ENCODE assay signal across 2 mouse cellular contexts in the genomic region with DNA sequence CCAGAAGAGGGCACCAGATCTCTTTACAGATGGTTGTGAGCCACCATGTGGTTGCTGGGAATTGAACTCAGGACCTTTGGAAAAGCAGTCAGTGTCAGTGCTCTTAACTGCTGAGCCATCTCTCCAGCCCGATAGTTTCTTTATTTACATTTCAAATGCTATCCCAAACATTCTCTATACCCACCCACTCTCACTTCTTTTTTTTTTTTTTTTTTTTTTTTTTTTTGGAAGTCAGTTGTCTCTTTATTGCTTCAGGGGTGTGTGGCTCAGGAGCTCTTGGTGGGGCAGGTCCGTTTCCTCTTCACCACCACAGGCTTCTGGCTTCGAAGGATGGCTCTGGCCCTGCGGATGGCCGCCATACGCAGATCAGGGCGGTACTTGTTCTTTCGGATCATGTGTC. TPM values are rescaled to one million over a fixed set of nuclear protein-coding genes. Genes with fewer than 3 reads are reported as not detected.
"Had no signal": no experiment of that assay in that cellular context is flagged by ENCODE, and none has a peak within 500 bp of the region (broad histone marks: within the 10 kb centered on the region; RNA-seq: fewer than 3 reads in every experiment).

No protein-coding gene starts in this region.

RNA-seq across cellular contexts. Expression of a gene that starts 8.3 kb away (rescaled TPM):
- total RNA-seq: midbrain, postnatal 0 days had no signal
- polyA plus RNA-seq: liver, adult 2 months had no signal
